Mouse (Mus musculus): Measurements from ENCODE around the gene Ndufs3. TPM values are rescaled to one million over a fixed set of nuclear protein-coding genes. Genes with fewer than 3 reads are reported as not detected.

Ndufs3 gene
- polyA plus RNA-seq, 1 experiment from 2014 or later, result 159 TPM

- ATAC-seq (no peak), DNase-seq (ENCODE audit: low spot score) (no peak)
- Histone ChIP-seq H3K9me3 (ENCODE audit: low read length) (no peaks in the 10 kb centered on the region), H3K4me3 (ENCODE audit: low read depth, low read length) (no peak overlapping the region), H3K4me1 (ENCODE audit: insufficient read depth, low read depth, low read length) (no peaks in the 10 kb centered on the region), H3K9ac (replicated peaks; ENCODE audit: low read depth) (no peak overlapping the region), H3K27ac (ENCODE audit: low read length) (no peak overlapping the region), H3K36me3 (ENCODE audit: insufficient read depth, low read length) (peaks cover 27% of the 10 kb centered on the region; the same call in 1 of the 2 replicates), H3K27me3 (replicated peaks; ENCODE audit: insufficient read depth, low read length) (0 out of 2 replicates have a peak, but pooled peaks cover 10% of the 10 kb centered on the region), H3K4me2 (replicated peaks; ENCODE audit: low read depth, low read length) (no peak overlapping the region)
- 74% methylated on average over 6 of the region's 6 CpGs for WGBS
- no peak for TF ChIP-seq EP300 (IDR thresholded peaks at IDR 0.05)
- no peak for TF ChIP-seq CTCF (IDR thresholded peaks at IDR 0.05)
These were observed 10.8 kb downstream of the Ndufs3 start for GRCm38 (mm10) chr2:90893673-90894298.

- DNase-seq (ENCODE audit: low spot score), result peak; percentile 59
- WGBS, result 3% methylated on average over 111 of the region's 133 CpGs
- H3K27me3 ChIP-seq (replicated peaks; ENCODE audit: insufficient read depth, low read length), result peaks cover 39% of the 10 kb centered on the region; the same call in 1 of the 2 replicates
These were observed 14.8 kb downstream of the Ndufs3 start for GRCm38 (mm10) chr2:90889550-90890548.

GRCm38 (mm10) chr2:90887627-90888026, 17.0 kb downstream of the Ndufs3 start:
- ATAC-seq (no peak), DNase-seq (ENCODE audit: low spot score) (no peak)
- H3K27ac ChIP-seq (ENCODE audit: low read length), result no peak overlapping the region
- peaks cover 39% of the 10 kb centered on the region; the same call in 1 of the 2 replicates for H3K27me3 ChIP-seq (replicated peaks; ENCODE audit: insufficient read depth, low read length)
- no peak overlapping the region for H3K4me2 ChIP-seq (replicated peaks; ENCODE audit: low read depth, low read length)
- H3K9ac ChIP-seq (replicated peaks; ENCODE audit: low read depth), result no peak overlapping the region
- H3K4me3 ChIP-seq (ENCODE audit: low read depth, low read length), result no peak overlapping the region
- no peaks in the 10 kb centered on the region; the same call in none of the 2 replicates for H3K4me1 ChIP-seq (ENCODE audit: insufficient read depth, low read depth, low read length)
- 42% methylated on average over 5 of the region's 5 CpGs for WGBS
- H3K9me3 ChIP-seq (ENCODE audit: low read length), result no peaks in the 10 kb centered on the region
- H3K36me3 ChIP-seq (ENCODE audit: insufficient read depth, low read length), result no peaks in the 10 kb centered on the region
- no peak for TF ChIP-seq EP300 (IDR thresholded peaks at IDR 0.05)
- TF ChIP-seq CTCF (IDR thresholded peaks at IDR 0.05), result no peak

More at GRCm38 (mm10) chr2:90889550-90890548, 14.8 kb downstream of the Ndufs3 start:
- Histone ChIP-seq H3K4me2 (replicated peaks; ENCODE audit: low read depth, low read length) (peak overlapping the region; percentile 87), H3K36me3 (ENCODE audit: insufficient read depth, low read length) (no peaks in the 10 kb centered on the region), H3K9me3 (ENCODE audit: low read length) (no peaks in the 10 kb centered on the region), H3K27ac (ENCODE audit: low read length) (no peak overlapping the region), H3K4me3 (ENCODE audit: low read depth, low read length) (peak overlapping the region; percentile 48), H3K9ac (replicated peaks; ENCODE audit: low read depth) (peak overlapping the region; percentile 34; the same call in 1 of the 2 replicates), H3K4me1 (ENCODE audit: insufficient read depth, low read depth, low read length) (no peaks in the 10 kb centered on the region; the same call in none of the 2 replicates)
- peak; percentile 89 for ATAC-seq
- TF ChIP-seq EP300 (IDR thresholded peaks at IDR 0.05) (no peak), CTCF (IDR thresholded peaks at IDR 0.05) (peak; percentile 32; the same call in 1 of the 2 replicates)

- 35% methylated on average over 6 of the region's 6 CpGs for WGBS
- no peak overlapping the region for H3K9ac ChIP-seq (replicated peaks; ENCODE audit: low read depth)
These were observed 18.2 kb downstream of the Ndufs3 start for GRCm38 (mm10) chr2:90886436-90886835.

GRCm38 (mm10) chr2:90885218-90886041, 19.2 kb downstream of the Ndufs3 start, which contains the start of gene C1qtnf4:
Gene C1qtnf4, plus strand, starts transcription at chr2:90885860.
- no peak within 1 kb of the TSS for H3K9ac ChIP-seq (replicated peaks; ENCODE audit: low read depth)
- no peaks in the 10 kb centered on the region for H3K36me3 ChIP-seq (ENCODE audit: insufficient read depth, low read length)
- no peak for TF ChIP-seq CTCF (IDR thresholded peaks at IDR 0.05)
- no peak for TF ChIP-seq EP300 (IDR thresholded peaks at IDR 0.05)
- 2% methylated on average over 44 of the region's 45 CpGs for WGBS
- H3K4me3 ChIP-seq (ENCODE audit: low read depth, low read length), result peak within 1 kb of the TSS; percentile 37
- H3K4me2 ChIP-seq (replicated peaks; ENCODE audit: low read depth, low read length), result peak within 1 kb of the TSS; percentile 59
- no peaks in the 10 kb centered on the region for H3K9me3 ChIP-seq (ENCODE audit: low read length)
- H3K4me1 ChIP-seq (ENCODE audit: insufficient read depth, low read depth, low read length), result no peaks in the 10 kb centered on the region; the same call in none of the 2 replicates
- ATAC-seq (no peak), DNase-seq (ENCODE audit: low spot score) (no peak)
- no peak within 1 kb of the TSS for H3K27ac ChIP-seq (ENCODE audit: low read length)
- H3K27me3 ChIP-seq (replicated peaks; ENCODE audit: insufficient read depth, low read length), result peaks cover 39% of the 10 kb centered on the region; the same call in 1 of the 2 replicates

More at GRCm38 (mm10) chr2:90886436-90886835, 18.2 kb downstream of the Ndufs3 start:
- Histone ChIP-seq H3K9me3 (ENCODE audit: low read length) (no peaks in the 10 kb centered on the region), H3K4me2 (replicated peaks; ENCODE audit: low read depth, low read length) (no peak overlapping the region), H3K27me3 (replicated peaks; ENCODE audit: insufficient read depth, low read length) (peaks cover 39% of the 10 kb centered on the region; the same call in 1 of the 2 replicates), H3K4me1 (ENCODE audit: insufficient read depth, low read depth, low read length) (no peaks in the 10 kb centered on the region; the same call in none of the 2 replicates), H3K27ac (ENCODE audit: low read length) (no peak overlapping the region), H3K4me3 (ENCODE audit: low read depth, low read length) (no peak overlapping the region), H3K36me3 (ENCODE audit: insufficient read depth, low read length) (no peaks in the 10 kb centered on the region)
- ATAC-seq, result no peak
- DNase-seq (ENCODE audit: low spot score), result no peak
- TF ChIP-seq CTCF (IDR thresholded peaks at IDR 0.05) (no peak), EP300 (IDR thresholded peaks at IDR 0.05) (no peak)

Measured in lung, postnatal 0 days (tissue).